Mouse (Mus musculus): ENCODE measurements around the gene Gm2115.

Gene Gm2115

DNA sequence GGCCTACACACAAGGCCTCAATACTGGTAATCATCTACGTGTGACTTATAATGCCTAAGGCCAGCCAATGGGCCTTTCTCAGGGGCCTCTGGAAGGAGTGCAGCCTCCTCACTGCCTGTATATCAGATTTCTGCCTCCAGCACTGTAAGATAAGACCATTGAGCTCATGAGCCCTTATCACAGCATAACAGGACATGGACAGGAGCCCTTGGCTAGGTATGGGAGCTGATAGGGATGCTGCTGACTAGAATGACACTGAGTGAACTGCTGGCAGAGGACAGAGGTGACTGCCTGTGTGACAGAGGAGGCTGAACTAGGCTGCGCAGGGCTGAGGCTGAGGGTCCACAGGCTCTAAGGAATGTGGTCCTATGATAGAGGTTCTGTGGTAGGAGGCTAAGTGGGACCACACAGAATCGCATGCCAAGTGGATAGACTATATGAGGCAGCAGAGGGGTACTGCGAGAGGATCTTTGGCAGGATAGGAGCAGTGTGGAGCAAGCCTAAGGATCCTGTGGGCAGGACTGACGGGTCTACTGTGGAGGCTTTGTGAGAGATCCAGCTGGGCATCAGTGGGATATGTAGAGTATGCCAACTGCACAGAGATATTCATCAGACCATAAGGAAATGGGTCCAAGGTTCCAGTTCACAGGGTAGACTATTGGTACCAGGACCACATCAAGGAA, 58.5 kb downstream of the Gm2115 start:
- no peak for DNase-seq

DNA sequence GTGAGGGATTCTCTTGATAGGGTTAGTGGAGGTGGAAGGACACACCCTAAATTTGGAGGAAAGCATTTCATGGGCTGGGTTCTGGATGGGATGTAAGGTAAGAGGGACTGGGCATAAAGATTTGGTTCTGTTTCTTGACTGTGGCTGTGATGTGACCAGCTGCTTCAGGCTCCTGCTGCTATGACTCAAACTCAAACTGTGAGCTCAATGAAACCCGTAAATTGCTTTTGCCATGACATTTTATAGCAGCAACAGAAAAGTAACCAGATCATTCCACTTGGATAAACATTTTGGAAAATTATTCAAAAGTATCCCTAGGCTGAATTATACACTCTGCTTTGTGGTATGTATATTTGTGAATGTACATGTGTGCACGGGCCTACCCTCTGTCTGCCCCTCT, 61.9 kb downstream of the Gm2115 start:
- no peak for DNase-seq

DNA sequence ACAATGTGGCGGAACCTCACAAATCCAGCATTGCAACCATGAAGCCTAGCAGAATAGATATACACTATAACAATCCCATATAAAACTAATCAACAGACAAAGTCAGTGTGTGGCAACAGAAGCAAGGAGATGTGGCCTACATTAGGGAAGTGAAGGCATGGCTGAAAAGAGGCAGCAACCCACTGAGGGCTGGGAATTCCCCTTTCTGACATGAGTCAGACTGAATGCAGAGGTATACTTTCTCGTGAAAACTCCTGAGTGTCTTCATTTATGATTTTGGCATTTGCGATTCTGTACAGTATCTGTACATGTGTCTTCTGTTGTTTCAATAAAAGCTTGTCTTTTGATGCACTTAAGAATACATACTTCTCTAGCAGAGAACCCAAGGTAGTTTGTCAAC, 62.6 kb downstream of the Gm2115 start:
- DNase-seq = no peak

DNA sequence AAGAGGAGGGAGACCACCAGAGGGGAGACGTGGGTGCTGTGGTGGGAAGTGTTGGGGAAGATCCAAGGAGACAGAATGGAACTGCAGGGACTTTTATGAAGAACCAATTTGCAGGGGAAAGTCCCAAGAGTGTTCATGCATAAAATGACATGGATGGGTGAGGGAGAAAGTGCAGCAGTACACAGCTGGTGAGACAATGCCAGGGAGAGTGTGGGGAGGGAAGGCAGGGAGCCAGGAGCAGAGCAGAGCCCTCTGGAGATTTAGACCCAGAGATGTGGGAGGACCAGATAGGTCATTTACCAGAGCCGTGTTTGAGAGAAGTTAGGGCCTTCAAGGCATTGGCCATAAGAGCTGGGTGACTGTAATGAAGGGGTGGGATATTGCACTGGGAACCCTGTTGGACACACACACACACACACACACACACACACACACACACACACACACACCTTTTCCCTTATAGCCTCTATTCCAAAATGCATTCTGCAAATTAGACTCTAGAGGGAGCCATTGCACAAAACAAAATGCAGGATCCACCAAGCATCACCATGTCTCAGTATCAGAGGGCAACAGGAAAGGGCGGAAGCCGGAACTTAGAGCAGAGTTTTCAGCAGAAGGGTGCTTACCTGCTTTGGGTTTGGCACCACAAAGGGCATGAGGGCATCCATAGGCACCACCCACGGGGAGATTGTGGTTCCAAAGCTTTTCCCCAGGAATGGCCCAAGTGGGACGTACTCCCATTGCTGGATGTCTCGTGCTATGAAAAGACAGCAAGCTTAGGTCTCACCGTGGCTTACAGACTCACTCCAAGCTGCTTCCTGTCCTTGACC, 65.5 kb downstream of the Gm2115 start:
- peak; percentile 65 for DNase-seq

DNA sequence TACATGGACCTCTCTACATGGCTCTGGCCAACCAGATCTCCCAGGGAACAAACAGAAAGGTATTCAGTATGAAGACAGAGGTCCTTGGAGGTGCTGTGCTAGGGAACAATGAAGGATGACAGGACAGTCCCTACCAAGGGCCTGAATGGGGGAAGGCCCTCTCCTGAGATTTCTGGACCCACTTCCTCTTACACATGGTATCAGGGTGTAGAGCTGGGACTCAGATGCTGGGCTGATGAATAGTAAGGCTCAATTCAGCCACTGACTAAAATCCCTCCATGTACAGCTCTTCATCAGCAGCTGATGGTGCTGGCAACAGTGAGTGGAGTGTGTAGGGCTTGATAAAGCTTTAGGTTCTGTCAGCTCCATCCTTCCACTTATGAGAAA, 66.2 kb downstream of the Gm2115 start:
- DNase-seq = no peak

DNA sequence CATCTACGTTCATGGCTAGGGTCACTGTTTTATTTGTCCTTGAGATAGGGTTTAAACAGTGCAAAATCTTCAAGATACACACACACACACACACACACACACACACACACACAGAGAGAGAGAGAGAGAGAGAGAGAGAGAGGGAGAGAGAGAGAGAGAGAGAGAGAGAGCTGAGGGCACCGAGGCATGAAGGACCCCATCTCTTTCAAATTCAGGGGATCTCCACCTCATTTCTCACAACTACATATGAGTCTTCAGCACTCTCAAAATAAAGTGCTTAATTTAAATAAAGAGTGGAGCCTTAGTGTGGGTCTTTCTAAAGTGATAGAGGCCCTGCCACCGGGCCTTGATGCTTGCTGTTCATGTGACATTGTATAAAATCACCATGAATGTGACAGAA, 67.2 kb downstream of the Gm2115 start:
- DNase-seq = no peak

DNA sequence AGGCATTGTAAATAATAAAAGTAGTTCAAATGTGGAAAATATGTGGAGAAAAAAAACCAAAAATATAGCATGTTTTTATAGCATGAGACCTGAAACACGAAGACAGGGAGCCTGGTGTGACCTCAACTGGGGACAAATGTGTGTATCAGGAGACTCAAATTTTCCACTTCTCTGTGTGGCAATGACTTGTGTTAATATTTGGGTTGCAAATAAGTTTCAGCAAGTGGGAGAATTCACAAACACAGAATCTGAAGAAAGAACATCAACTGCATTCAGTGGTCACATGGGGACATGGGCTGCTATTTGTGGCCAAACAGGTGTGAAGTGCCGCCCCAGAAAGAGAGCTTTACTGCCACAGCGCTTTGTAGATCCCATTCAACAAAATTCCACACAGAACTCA, 67.9 kb downstream of the Gm2115 start:
- no peak for DNase-seq

DNA sequence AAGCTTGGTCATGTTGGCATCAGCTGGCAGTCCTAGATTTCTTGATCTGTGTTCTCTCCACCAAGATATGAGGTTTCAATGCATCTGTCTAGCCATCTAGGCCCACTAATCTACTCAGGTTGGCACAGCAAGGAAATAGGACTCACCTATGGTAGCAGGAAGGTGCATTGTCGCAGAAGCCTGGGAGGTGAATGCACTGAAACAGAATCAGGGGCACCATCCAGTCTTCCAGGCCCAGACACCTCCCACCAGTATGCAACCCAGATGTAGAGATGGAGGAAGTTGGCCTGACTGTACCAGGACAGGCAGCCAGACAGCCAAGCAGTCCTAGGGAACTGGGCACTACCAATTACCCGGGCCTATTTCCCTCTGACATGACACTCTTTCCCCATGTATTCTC, 71.9 kb downstream of the Gm2115 start:
- DNase-seq = no peak

DNA sequence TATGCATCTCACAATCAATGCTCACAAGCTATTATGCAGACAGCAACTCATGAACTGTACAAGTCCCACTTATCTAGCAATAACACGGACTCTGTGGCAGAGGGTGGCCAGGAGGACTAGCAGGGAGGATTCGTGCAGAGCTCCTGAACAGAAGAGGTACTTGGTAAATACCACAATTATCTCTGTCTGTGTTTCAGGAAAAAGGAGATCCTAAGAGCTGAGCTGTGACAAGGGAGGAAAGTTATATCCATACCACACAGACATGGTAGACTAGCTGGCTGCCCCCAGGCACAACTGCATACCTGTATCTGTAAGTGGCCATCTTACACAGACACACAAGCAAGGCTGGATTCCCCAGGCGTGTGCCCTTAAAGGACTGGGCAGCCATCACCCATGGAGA, 72.6 kb downstream of the Gm2115 start:
- DNase-seq = no peak

DNA sequence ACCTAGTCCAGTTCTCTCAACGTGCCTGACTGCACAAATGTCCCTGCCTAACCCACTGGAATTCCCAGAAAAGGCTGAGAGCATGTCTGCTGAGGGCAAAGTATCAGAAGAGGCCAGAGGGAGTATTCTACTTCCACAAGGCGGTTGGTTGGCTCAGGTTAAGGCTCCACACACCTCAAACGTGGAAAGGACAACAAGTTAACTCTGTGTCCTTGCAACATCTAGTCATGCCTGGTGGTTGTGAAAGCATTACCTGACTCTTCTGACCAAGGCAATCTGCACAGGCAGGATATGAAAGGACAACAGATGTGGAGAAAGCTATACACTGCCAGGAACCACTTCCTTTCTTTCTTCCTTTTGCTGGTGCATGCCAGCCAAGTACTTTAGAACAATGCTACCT, 75.7 kb downstream of the Gm2115 start:
- DNase-seq = peak; percentile 92

DNA sequence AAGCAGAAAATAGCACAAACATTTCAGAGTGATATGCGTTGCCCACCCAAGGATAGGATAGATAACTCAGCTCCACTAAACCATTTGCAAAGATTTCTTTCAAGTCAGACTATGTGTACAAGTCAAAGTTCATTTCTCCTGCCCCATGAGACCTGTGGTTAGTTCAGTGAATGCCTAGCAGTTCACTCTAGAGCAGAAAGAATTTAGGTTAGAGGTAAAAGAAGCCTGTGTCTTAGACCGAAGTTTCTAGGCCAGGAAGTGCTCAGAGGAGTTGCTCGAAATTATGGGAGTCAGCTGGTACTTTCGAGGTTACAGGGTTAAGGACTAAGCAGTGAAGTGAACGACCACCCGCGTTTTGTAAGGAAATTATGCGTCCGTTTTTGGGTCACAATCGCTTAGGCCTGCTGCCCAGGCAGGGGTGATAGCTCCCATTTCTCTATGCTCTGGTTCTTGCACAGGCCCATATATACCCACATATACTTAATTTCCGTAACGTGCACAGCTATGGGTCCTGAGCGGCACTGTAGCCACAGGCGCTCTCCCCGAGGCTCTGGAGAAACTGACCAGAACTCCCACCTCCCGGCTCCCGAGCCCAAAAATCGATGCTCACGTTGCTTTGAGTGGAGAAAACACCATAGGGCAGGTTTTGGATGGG, 76.4 kb downstream of the Gm2115 start:
- peak; percentile 56 for DNase-seq

DNA sequence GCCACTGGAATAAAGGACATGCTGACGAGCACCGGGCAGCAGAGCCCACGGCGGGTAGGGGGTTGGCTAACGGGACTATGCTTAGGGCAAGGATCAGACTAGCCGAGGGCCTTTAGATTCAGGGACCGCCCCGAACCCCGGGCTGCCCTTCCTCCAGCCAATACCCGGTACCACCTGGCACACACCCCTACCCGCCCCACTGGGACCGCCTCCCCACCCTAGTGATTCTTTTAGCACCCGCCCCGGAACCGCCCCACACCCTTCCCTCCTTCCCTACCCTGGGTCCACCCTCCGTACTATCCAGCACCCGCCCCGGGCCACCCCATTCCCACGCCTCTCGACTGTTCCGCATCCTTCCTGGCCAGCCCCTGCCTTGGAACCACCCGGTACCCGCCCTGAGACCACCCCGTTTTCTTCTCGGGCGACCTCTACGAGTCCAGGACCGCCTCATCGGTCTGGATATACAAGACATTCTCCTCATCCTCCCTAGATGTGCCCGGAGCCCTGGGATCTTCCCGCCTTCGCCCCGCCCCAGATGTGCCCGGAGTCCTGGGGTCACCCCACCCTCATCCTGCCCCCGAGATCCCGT, 77.0 kb downstream of the Gm2115 start:
- DNase-seq = peak; percentile 96

DNA sequence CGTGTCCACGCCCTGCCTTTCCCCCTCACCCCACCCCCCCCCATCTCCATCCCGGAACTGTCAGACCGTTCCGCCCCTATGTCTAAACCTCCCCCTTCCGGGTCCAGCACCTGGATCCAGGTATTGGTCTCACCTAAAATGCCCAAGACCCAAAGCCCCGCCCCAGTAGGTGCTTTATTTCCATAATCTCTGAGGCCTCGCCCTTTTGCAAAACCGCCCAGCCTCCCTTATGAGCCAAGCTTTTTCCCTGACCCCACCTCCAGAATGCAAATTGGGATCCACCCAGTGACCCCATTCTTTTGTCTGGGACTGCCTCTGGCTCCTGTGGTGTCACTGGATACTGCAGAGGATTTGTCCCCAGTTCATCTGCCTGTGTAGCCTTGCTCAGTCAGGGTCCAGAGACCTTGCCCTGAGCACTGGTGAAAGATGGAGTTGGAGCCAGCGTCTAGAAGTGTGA, 77.6 kb downstream of the Gm2115 start, which contains the start of gene Fah:
TSS of gene Fah (minus strand) at position 430 of the 457 bp plus-strand sequence.
- DNase-seq = peak; percentile 89

DNA sequence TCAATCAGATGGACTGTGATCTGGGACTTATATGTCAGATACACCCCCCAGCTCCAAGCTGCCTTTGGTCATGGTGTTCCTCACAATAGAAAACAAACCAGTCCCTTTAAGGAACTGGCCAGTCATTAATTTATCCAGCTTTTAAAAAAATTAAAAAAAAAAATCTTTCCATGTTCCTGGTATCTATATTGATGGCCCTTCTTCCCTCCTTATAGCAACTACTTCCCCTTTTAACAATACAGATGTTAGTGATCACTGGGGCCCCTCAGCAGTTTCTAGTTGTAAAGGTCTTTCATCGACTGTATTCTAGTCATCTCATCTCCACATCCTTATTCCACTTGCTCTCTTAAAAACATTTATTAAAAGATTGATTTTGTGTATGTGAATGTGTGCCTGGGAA, 82.9 kb downstream of the Gm2115 start:
- no peak for DNase-seq

DNA sequence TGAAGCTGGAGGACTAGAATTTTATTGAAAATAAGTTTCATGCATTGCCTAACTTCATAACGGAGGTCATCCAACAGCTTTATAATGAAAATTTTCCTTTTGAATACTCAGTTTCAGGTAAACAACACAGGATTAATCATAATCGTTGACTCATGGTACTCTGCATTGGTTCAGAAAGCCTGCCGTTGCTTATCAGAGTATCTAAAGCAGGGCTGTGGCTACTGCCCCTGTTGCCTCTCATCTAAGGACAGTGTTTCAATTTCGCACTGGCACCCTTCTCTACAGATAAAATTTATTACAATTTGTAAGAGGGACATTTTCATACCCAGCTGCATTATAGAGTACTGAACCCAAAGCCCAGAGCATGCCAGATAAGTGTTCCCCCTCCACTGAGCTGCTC, 83.7 kb downstream of the Gm2115 start:
- no peak for DNase-seq

DNA sequence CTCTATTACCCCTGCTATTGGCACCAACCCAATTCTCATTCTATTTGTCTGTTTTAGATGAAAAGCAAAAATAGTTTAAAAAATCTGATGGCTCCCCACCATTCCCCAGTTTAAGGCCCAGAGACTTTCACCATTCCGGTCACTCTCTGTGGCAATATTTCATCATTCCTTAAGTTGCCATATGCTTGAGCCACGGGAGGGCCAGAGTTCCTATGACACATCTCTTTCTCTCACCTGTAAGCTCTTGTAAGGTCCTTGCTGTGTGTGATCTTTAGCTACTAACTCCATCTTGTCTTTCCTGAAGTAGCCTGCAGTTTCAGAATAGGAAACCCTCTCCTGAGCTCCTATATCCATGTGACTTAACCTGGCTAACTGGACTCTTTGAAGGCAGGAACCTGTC, 90.2 kb downstream of the Gm2115 start:
- no peak for DNase-seq

DNA sequence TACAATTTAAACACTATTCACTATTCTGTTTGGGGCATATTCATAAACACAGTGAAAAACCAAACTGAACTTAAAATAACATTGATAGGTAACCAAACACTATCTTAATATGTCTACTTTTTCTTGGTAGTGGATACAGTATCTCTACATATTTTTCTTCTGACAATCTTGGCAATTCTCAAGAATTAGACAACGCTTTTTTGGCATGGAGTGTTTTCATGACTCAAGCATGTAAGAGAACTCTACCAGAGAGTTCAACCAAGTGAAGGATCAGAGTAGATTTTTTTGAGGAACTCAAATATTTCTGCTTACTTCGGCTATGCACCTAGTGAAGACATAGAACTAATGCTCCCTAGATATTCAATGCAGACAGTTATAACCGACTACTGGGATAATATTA, 92.2 kb downstream of the Gm2115 start:
- DNase-seq = no peak

DNA sequence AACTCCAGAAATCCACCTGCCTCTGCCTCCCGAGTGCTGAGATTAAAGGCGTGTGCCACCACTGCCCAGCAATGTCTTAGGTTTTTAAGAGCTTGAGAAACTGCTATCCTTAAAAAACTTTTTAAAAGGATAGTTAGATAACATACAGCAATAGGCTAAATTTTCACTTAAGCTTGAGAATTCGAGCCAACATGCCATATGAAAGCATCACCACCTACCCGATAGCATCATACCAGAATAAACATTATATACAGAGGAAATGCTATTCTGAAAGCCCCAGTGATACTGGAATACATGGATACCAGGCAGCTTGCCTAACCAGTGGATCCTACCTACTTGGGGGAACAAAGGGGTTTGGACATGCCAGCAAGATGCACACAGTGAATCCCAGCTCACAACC, 95.0 kb downstream of the Gm2115 start:
- no peak for DNase-seq

DNA sequence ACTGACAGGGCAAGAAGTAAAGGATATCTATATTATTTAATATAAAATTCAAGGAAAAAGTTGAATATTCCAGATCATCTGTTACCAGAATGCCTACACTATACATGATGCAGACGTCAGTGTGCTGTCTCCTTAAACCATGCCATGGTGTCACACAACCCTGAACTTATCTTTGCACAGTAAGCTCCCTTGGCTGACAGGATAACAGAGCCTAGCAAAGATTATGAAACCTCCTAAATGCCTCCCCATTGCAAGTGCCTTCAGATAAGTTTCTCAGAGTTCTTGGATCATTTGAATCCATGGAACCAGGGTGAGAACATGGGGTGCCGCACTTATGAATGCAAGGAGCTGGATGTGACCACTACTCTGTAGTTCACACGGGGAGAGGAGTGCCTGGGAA, 103.1 kb downstream of the Gm2115 start:
- no peak for DNase-seq

Data from kidney, adult 9 months (tissue).